Mouse (Mus musculus): ENCODE results near the gene Zfp157. TPM values are rescaled to one million over a fixed set of nuclear protein-coding genes. Genes with fewer than 3 reads are reported as not detected.
"Not testable (repeated sequence)": the region's sequence is repeated elsewhere in the genome, so short reads cannot be mapped to it uniquely, and the experiment has no call there.

The Zfp157 gene
- 1 to 10 TPM; 4.9 to 5.4 TPM for total RNA-seq (2021)

GRCm38 (mm10) chr5:138441286-138442194, at the start of gene Zfp157:
TSS of gene Zfp157 (plus strand) at chr5:138441468.
- intact Hi-C loops (cut with DNase I): no loop called here
- DNase-seq: peak; percentile 82 to 85

GRCm38 (mm10) chr5:138397795-138398337, 43.4 kb upstream of the Zfp157 start:
- DNase-seq: no peak
- intact Hi-C loops (cut with DNase I): no loop called here

- intact Hi-C loops (cut with DNase I); DNase-seq: not testable (repeated sequence)
Observed at GRCm38 (mm10) chr5:138400431-138400830, 40.8 kb upstream of the Zfp157 start.

GRCm38 (mm10) chr5:138458371-138458770, 17.1 kb downstream of the Zfp157 start:
- intact Hi-C loops (cut with DNase I): no loop called here
- DNase-seq: no peak

GRCm38 (mm10) chr5:138459107-138459506, 17.8 kb downstream of the Zfp157 start:
- DNase-seq: no peak
- intact Hi-C loops (cut with DNase I): no loop called here

- peak; percentile 34 to 62 for DNase-seq
- intact Hi-C loops (cut with DNase I): loop anchor here (10.0 kb wide), 1 partner anchor 249 kb away; the partner anchor contains the start of gene Nxpe5
Observed at GRCm38 (mm10) chr5:138473601-138474000, 32.3 kb downstream of the Zfp157 start.

GRCm38 (mm10) chr5:138504548-138504947, 63.3 kb downstream of the Zfp157 start:
- intact Hi-C loops (cut with DNase I); DNase-seq: not testable (repeated sequence)

Other genes with a start within 250 kb of the Zfp157 start
- gene Mblac1, start 247.2 kb upstream of the Zfp157 start, total RNA-seq (2021): 1 to 10 TPM; 2.9 to 3.1 TPM
- 1 to 10 TPM in 1 of 2 experiments, under 1 TPM in 1; 0.92 to 1.9 TPM for gene Nxpe5, start 215.6 kb upstream of the Zfp157 start, total RNA-seq (2021)
- gene Lamtor4, start 186.0 kb upstream of the Zfp157 start, total RNA-seq (2021): 10 to 100 TPM; 57.2 to 61.0 TPM
- 1 to 10 TPM; 2.9 to 4.0 TPM for gene BC037034, start 177.4 kb upstream of the Zfp157 start, total RNA-seq (2021)
- under 1 TPM; 0.19 to 0.31 TPM for gene Gal3st4, start 168.6 kb upstream of the Zfp157 start, total RNA-seq (2021)
- not detected for gene Gm43720, start 161.5 kb upstream of the Zfp157 start, total RNA-seq (2021)
- gene Gpc2, start 161.5 kb upstream of the Zfp157 start, total RNA-seq (2021): under 1 TPM; 0.11 to 0.25 TPM
- gene Stag3, start 161.2 kb upstream of the Zfp157 start, total RNA-seq (2021): not detected
- gene Pvrig, start 99.5 kb upstream of the Zfp157 start, total RNA-seq (2021): not detected
- not detected for gene 1700123K08Rik, start 123.2 kb downstream of the Zfp157 start, total RNA-seq (2021)
- 10 to 100 TPM; 20.6 to 21.6 TPM for gene Zfp68, start 178.3 kb downstream of the Zfp157 start, total RNA-seq (2021)
- 1 to 10 TPM; 4.1 to 4.7 TPM for gene A430033K04Rik, start 181.4 kb downstream of the Zfp157 start, total RNA-seq (2021)

Measured in heart, postnatal 36 days (tissue).